Mouse (Mus musculus): Measurements from ENCODE around the gene P2ry12.
A peak's percentile ranks its signal among the peaks of the same experiment; 100 is the strongest.

The P2ry12 gene

DNA sequence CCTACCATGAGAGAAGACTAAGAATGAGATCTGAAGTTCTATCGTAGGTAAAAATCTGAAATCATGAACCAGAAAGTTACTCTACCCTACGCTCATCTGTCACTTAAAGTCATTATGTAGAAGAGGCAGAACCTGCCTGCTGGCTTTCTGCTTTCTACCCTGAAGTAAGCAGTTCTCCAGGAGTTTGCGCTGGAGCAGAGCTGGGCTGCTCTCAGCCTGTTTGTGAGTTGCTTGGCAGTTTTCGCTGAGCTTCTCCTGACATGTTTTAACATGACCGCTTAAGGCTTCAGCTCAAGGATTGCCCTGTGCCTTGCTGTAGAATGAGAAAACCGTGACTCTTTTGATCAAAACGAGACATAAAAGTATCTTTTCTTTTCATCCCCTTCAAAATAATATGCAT lies 68.6 kb downstream of the P2ry12 start:
- ATAC-seq (ENCODE audit: insufficient number of reproducible peaks, low FRiP score, low TSS enrichment), result no peak

- no peak for ATAC-seq (ENCODE audit: insufficient number of reproducible peaks, low FRiP score, low TSS enrichment)
Observed at GRCm38 (mm10) chr3:59191674-59192073, 71.0 kb downstream of the P2ry12 start.

DNA sequence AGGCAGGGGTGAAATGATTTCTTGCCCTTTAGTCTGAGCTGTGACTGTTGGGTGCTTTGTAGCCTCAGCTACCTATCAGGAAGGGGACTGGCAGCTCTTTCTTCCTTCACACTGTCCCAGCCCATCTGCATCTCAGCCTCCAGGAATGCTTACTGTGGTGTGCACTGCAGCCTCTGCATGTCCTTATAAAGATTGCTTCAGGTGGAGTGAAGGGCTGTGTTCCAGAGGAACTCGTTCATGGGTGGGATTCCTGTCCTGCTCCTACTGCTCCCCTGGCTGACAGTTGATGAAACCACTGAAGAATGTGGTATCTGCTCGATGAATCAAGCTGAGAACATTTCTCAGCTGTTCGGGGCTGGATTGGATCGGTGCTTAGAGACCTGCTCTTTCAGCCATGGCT lies 75.3 kb downstream of the P2ry12 start:
- no peak for ATAC-seq (ENCODE audit: insufficient number of reproducible peaks, low FRiP score, low TSS enrichment)

- no peak for ATAC-seq (ENCODE audit: insufficient number of reproducible peaks, low FRiP score, low TSS enrichment)
Observed at GRCm38 (mm10) chr3:59185662-59186061, 77.0 kb downstream of the P2ry12 start.

DNA sequence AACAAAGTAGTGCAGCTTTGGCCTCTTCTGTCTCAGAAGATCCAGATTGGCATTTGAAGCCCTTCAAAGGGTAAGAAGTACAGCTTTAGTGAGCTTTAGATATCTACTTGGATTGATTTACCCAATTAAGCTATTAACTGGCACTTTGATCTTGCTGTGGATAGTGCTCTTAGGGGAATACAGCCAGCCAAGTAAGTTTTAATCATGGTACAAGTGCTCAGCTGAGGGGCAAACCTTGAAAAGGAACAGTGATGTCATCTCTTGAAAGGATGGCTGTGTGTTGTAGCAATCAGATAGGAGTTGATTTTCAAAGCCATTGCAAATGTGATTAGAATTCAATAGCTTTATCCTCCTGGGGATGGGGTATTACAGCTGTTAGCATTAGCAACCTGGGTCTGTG lies 80.5 kb downstream of the P2ry12 start:
- ATAC-seq (ENCODE audit: insufficient number of reproducible peaks, low FRiP score, low TSS enrichment), result no peak

GRCm38 (mm10) chr3:59181134-59181533 lies 81.5 kb downstream of the P2ry12 start:
- ATAC-seq (ENCODE audit: insufficient number of reproducible peaks, low FRiP score, low TSS enrichment), result no peak

- ATAC-seq (ENCODE audit: insufficient number of reproducible peaks, low FRiP score, low TSS enrichment), result peak; percentile 80
Observed at GRCm38 (mm10) chr3:59176871-59177270, 85.8 kb downstream of the P2ry12 start.

DNA sequence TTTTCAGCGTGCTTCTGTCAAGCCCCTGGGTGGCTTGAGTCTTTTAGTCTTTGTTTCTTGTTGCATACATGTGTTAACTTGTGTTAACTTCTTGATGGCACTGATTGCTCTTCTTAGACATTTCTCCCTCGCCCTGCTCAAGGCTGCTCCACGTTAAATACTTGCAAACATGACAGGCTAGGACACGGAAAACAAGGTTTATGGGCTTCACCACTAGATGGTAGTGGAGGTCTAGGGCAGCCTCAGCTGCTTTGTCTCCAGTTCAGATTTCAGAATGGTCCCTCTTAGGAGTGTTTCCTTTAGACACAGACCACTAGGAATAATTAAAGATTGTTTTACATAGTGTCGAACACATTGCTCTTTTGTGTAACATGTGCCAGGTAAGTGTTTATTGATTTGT lies 87.4 kb downstream of the P2ry12 start:
- ATAC-seq (ENCODE audit: insufficient number of reproducible peaks, low FRiP score, low TSS enrichment), result peak; percentile 75

GRCm38 (mm10) chr3:59174426-59175154 lies 88.1 kb downstream of the P2ry12 start:
- no peak for ATAC-seq (ENCODE audit: insufficient number of reproducible peaks, low FRiP score, low TSS enrichment)

DNA sequence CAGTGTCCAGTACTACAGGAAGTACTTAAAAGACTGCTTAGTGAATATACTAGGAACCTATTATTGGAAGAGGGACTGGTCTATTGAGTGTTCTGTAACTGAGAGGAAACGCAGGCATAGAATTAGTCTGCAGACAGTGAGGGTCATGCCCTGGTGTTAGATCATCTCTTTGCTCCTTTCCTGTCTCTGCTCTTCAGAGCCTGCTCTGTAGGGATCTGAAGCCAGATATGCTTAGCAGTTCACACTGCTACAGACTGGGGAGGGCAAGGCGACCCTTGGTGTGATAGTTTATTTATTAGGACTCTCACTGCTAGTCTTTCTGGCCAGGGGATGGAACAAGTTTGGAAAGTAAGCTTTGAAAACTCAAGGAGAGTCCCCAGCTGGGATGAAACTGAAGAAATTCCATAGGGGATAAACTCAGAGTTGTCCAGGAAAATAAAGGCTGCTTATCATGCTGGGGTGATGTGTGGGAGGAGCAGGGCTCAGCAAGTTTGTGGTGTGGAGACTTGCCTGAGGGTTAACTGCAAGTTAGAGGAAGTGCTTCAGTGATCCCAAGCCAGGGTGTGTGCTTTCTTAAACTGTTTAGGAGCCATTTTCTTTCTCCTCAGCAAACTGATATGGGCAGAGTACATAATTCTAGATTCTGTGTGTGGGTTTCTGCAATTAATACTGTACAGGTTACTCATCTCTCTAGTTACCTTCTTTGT lies 92.6 kb downstream of the P2ry12 start:
- no peak for ATAC-seq (ENCODE audit: insufficient number of reproducible peaks, low FRiP score, low TSS enrichment)

DNA sequence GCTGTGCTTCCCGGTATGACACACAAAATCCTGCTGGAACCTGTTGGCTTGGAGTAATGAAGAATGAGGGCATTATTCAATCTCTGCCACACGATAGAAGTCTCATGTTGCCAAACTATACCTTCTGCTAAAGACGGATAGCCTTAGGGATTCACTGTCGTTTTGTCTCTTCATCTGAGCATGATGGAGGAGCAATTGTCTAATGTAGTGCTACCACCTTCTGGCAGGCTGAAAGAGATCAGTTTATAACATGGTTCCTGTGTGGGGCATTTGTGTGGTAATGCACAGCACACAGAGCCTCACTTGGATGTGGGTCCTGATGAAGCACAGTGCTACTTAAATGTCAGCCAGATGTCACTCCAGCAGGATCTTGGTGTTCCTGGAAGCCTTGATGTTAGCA lies 93.5 kb downstream of the P2ry12 start:
- 0 out of 2 replicates have a peak, but pooled peaks have one; percentile 29 for ATAC-seq (ENCODE audit: insufficient number of reproducible peaks, low FRiP score, low TSS enrichment)

DNA sequence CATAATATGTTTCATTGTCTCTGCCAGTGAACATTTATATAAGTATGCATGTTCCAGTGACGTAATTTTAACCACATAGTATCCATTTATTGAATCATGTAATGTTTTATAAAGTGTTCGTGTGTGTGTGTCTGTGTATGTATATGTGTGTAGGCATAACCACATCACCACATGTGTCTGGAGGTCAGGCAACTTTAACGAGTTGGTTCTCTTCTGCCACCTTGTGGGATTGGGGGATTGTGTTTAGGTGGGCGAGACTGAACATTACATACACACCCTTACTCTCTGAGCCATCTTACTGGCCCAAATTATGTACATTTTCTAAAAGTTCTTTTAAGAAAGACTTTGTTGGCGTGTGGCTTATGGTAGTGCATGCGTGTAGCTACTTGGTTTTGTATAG lies 94.2 kb downstream of the P2ry12 start:
- ATAC-seq (ENCODE audit: insufficient number of reproducible peaks, low FRiP score, low TSS enrichment), result no peak

DNA sequence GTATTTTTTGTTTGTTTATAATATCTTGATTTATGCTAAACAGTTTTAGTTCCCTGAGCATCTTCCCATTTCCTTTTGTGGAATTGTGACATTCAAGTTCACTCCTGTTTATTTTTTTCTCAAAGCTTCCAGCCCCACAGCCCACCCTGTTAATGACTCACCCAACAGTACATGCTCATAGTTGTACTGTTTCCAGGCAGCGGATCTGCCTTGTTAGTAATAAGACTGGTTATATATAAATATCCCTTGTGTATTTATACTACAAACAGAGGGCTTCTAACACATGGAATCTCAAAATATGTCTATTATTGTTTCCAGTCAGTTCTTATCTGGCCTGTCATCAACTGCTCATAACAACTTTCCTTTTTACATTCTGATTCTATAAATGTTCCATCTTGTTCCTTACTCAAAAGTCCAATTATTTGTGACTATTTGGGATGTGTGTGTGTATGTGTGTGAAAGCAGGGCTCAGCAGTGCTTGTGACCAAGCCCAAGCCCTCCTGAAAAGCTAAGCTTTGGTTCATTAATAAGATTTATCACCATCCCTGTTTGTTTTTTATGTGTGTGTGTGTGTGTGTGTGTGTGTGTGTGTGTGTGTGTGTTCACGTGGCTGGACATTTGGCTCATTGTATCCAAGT lies 95.1 kb downstream of the P2ry12 start:
- ATAC-seq (ENCODE audit: insufficient number of reproducible peaks, low FRiP score, low TSS enrichment), result no peak

Measured in cerebellum, adult (tissue).